Mouse (Mus musculus): ENCODE results near the gene Naga. TPM values are rescaled to one million over a fixed set of nuclear protein-coding genes. Genes with fewer than 3 reads are reported as not detected.

Naga gene
- total and polyA plus RNA-seq, 2 experiments from 2014 or later, result 33.7 to 47.5 TPM

DNA sequence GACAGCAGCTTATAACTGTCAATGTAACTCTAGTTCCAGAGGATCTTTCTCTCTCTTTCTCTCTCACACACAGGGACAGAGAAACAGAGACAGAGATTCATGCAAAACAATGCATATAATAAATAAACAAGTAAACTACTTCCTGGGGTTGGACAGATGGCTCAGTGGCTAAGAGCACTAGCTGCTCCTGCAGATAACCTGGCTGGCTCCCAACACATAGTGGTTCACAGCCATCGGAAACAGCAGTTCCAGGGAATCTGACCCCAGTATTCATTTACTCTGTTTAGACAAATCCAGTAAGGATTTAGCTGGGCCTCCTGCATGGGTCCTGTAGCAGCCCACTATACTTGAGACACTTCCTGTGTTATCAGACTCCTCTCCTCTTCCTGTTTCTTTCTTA is 19.1 kb downstream of the Naga start:
- H3K27ac ChIP-seq (ENCODE audit: low read depth, low read length), result no peak overlapping the region
- no peak for TF ChIP-seq CTCF (IDR thresholded peaks at IDR 0.05; ENCODE audit: low read depth)
- DNase-seq (no peak), ATAC-seq (no peak)
- no peaks in the 10 kb centered on the region for H3K36me3 ChIP-seq (ENCODE audit: insufficient read depth)
- H3K9me3 ChIP-seq (ENCODE audit: low read length), result no peaks in the 10 kb centered on the region
- H3K4me2 ChIP-seq (ENCODE audit: low read depth), result no peak overlapping the region
- H3K9ac ChIP-seq, result no peak overlapping the region
- WGBS, result 52% methylated on average over 1 of the region's 1 CpGs
- no peak overlapping the region for H3K4me3 ChIP-seq (ENCODE audit: low read depth, low read length)
- no peaks in the 10 kb centered on the region for H3K27me3 ChIP-seq (ENCODE audit: insufficient read depth, low read length)
- H3K4me1 ChIP-seq (ENCODE audit: insufficient read depth), result no peaks in the 10 kb centered on the region

DNA sequence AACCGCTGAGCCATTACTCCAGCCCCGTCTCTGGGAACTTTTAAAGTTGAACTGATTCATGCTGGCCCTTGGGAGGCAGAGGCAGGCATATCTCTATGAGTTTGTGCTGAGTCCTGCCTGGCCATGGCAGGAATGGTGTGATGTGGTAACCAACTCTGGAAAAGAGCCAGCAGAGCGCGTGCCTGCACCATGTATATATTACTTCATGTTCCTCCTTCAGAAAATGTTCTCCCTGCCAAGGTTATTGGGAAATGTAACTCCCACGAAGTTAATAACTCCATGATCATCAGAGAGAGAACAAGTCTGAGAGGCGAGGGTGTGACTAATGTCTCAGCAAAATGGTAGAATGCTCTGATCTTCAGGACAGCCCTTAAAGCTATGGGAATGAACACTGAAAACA is 20.9 kb downstream of the Naga start:
- H3K4me1 ChIP-seq (ENCODE audit: insufficient read depth), result no peaks in the 10 kb centered on the region
- 88% methylated on average over 6 of the region's 6 CpGs for WGBS
- H3K27ac ChIP-seq (ENCODE audit: low read depth, low read length), result no peak overlapping the region
- TF ChIP-seq CTCF (IDR thresholded peaks at IDR 0.05; ENCODE audit: low read depth), result no peak
- no peaks in the 10 kb centered on the region for H3K36me3 ChIP-seq (ENCODE audit: insufficient read depth)
- no peaks in the 10 kb centered on the region for H3K9me3 ChIP-seq (ENCODE audit: low read length)
- DNase-seq, result no peak
- no peak overlapping the region for H3K4me2 ChIP-seq (ENCODE audit: low read depth)
- no peaks in the 10 kb centered on the region for H3K27me3 ChIP-seq (ENCODE audit: insufficient read depth, low read length)
- H3K9ac ChIP-seq, result no peak overlapping the region
- no peak overlapping the region for H3K4me3 ChIP-seq (ENCODE audit: low read depth, low read length)
- ATAC-seq, result no peak

GRCm38 (mm10) chr15:82308416-82308815 is 30.3 kb downstream of the Naga start:
- H3K4me2 ChIP-seq (ENCODE audit: low read depth), result no peak overlapping the region
- no peaks in the 10 kb centered on the region for H3K9me3 ChIP-seq (ENCODE audit: low read length)
- H3K4me3 ChIP-seq (ENCODE audit: low read depth, low read length), result no peak overlapping the region
- WGBS, result 86% methylated on average over 3 of the region's 3 CpGs
- H3K9ac ChIP-seq, result no peak overlapping the region
- no peaks in the 10 kb centered on the region for H3K4me1 ChIP-seq (ENCODE audit: insufficient read depth)
- ATAC-seq (no peak), DNase-seq (no peak)
- no peak overlapping the region for H3K27ac ChIP-seq (ENCODE audit: low read depth, low read length)
- no peak for TF ChIP-seq CTCF (IDR thresholded peaks at IDR 0.05; ENCODE audit: low read depth)
- no peaks in the 10 kb centered on the region for H3K27me3 ChIP-seq (ENCODE audit: insufficient read depth, low read length)
- no peaks in the 10 kb centered on the region for H3K36me3 ChIP-seq (ENCODE audit: insufficient read depth)

- no peaks in the 10 kb centered on the region for H3K27me3 ChIP-seq (ENCODE audit: insufficient read depth, low read length)
- no peak overlapping the region for H3K4me2 ChIP-seq (ENCODE audit: low read depth)
- no peak overlapping the region for H3K9ac ChIP-seq
- no peak for ATAC-seq
- H3K36me3 ChIP-seq (ENCODE audit: insufficient read depth), result no peaks in the 10 kb centered on the region
- H3K4me1 ChIP-seq (ENCODE audit: insufficient read depth), result no peaks in the 10 kb centered on the region
- H3K27ac ChIP-seq (ENCODE audit: low read depth, low read length), result no peak overlapping the region
- no peaks in the 10 kb centered on the region for H3K9me3 ChIP-seq (ENCODE audit: low read length)
- no peak overlapping the region for H3K4me3 ChIP-seq (ENCODE audit: low read depth, low read length)
- 84% methylated on average over 3 of the region's 3 CpGs for WGBS
- TF ChIP-seq CTCF (IDR thresholded peaks at IDR 0.05; ENCODE audit: low read depth), result no peak
- DNase-seq, result no peak
Observed at GRCm38 (mm10) chr15:82307107-82307506, 31.6 kb downstream of the Naga start.

- H3K36me3 ChIP-seq (ENCODE audit: insufficient read depth), result no peaks in the 10 kb centered on the region
- 61% methylated on average over 38 of the region's 39 CpGs for WGBS
- H3K9ac ChIP-seq, result no peak within 1 kb of the TSS
- H3K27ac ChIP-seq (ENCODE audit: low read depth, low read length), result no peak within 1 kb of the TSS
- peak; percentile 6; the same call in 1 of the 2 replicates for ATAC-seq
- H3K4me2 ChIP-seq (ENCODE audit: low read depth), result no peak within 1 kb of the TSS
- DNase-seq, result no peak
- no peak within 1 kb of the TSS for H3K4me3 ChIP-seq (ENCODE audit: low read depth, low read length)
- H3K4me1 ChIP-seq (ENCODE audit: insufficient read depth), result no peaks in the 10 kb centered on the region
- no peak for TF ChIP-seq CTCF (IDR thresholded peaks at IDR 0.05; ENCODE audit: low read depth)
- no peaks in the 10 kb centered on the region for H3K27me3 ChIP-seq (ENCODE audit: insufficient read depth, low read length)
- H3K9me3 ChIP-seq (ENCODE audit: low read length), result no peaks in the 10 kb centered on the region
Observed at GRCm38 (mm10) chr15:82298764-82299561, 39.8 kb downstream of the Naga start, which contains the start of gene Wbp2nl. Gene Wbp2nl (plus strand): TSS chr15:82298954.

DNA sequence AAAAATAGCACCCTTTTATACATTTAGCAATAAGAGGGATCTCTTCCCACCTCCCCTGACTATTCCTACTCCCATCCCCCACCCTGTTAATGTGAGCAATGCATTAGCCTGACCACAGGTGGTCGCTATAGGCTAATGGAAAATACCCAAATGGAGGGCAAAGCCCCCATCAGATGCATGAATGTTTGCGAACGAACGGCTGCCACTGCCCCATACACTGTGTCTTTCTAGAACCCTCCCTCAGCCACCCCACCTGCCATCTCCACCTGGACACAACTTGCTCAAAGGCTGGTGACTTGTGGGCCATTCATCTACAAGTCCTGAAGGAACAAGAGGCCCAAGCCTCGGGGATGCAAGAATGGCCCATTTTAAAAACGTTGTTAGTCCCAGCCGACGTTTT is 44.7 kb downstream of the Naga start:
- 24% methylated on average over 8 of the region's 8 CpGs for WGBS
- no peaks in the 10 kb centered on the region for H3K4me1 ChIP-seq (ENCODE audit: insufficient read depth)
- no peak overlapping the region for H3K4me2 ChIP-seq (ENCODE audit: low read depth)
- peak; percentile 42 for ATAC-seq
- H3K9me3 ChIP-seq (ENCODE audit: low read length), result no peaks in the 10 kb centered on the region
- no peak overlapping the region for H3K9ac ChIP-seq
- H3K36me3 ChIP-seq (ENCODE audit: insufficient read depth), result peaks cover 32% of the 10 kb centered on the region
- no peaks in the 10 kb centered on the region for H3K27me3 ChIP-seq (ENCODE audit: insufficient read depth, low read length)
- TF ChIP-seq CTCF (IDR thresholded peaks at IDR 0.05; ENCODE audit: low read depth), result peak; percentile 76
- H3K4me3 ChIP-seq (ENCODE audit: low read depth, low read length), result no peak overlapping the region
- H3K27ac ChIP-seq (ENCODE audit: low read depth, low read length), result peak overlapping the region; percentile 36; the same call in 1 of the 2 replicates
- DNase-seq, result peak; percentile 76

GRCm38 (mm10) chr15:82293271-82293711 is 45.4 kb downstream of the Naga start:
- Histone ChIP-seq H3K27me3 (ENCODE audit: insufficient read depth, low read length) (no peaks in the 10 kb centered on the region), H3K36me3 (ENCODE audit: insufficient read depth) (peaks cover 40% of the 10 kb centered on the region), H3K27ac (ENCODE audit: low read depth, low read length) (peak overlapping the region; percentile 36), H3K4me3 (ENCODE audit: low read depth, low read length) (no peak overlapping the region), H3K4me2 (ENCODE audit: low read depth) (peak overlapping the region; percentile 17; the same call in 1 of the 2 replicates), H3K4me1 (ENCODE audit: insufficient read depth) (no peaks in the 10 kb centered on the region), H3K9ac (0 out of 2 replicates have a peak overlapping the region, but pooled peaks have one; percentile 6), H3K9me3 (ENCODE audit: low read length) (no peaks in the 10 kb centered on the region)
- ATAC-seq (peak; percentile 77), DNase-seq (peak; percentile 54)
- peak; percentile 29; the same call in 1 of the 2 replicates for TF ChIP-seq CTCF (IDR thresholded peaks at IDR 0.05; ENCODE audit: low read depth)
- WGBS, result 5% methylated on average over 7 of the region's 7 CpGs

Data from forebrain, postnatal 0 days (tissue).